Mouse (Mus musculus) telencephalon, adult 2 months (tissue): Measurements from ENCODE around the gene Ruvbl2.
"Not testable (repeated sequence)": the region's sequence is repeated elsewhere in the genome, so short reads cannot be mapped to it uniquely, and the experiment has no call there.

Source experiments
- DNase-seq: peaks from one replicate; pipeline ENCODE4 v3.0.0-alpha.2; 2011; ENCODE audit warnings: low read depth, low spot score

The Ruvbl2 gene

GRCm38 (mm10) chr7:45437521-45438276, at the start of gene Ruvbl2:
Ruvbl2 (minus strand) TSS chr7:45438096.
- no peak for DNase-seq

- DNase-seq, result no peak
Observed at GRCm38 (mm10) chr7:45486761-45487415, 49.0 kb upstream of the Ruvbl2 start, which contains the start of gene Gm45808. Gm45808 (minus strand) TSS chr7:45486811.

GRCm38 (mm10) chr7:45486158-45486557, 48.3 kb upstream of the Ruvbl2 start:
- no peak for DNase-seq

GRCm38 (mm10) chr7:45484985-45485384, 47.1 kb upstream of the Ruvbl2 start:
- not testable (repeated sequence) for DNase-seq

GRCm38 (mm10) chr7:45482166-45482565, 44.3 kb upstream of the Ruvbl2 start:
- DNase-seq, result no peak

GRCm38 (mm10) chr7:45481374-45481927, 43.6 kb upstream of the Ruvbl2 start, which contains the start of gene Tulp2:
Tulp2 (plus strand) TSS chr7:45481877.
- no peak for DNase-seq

GRCm38 (mm10) chr7:45480310-45480709, 42.4 kb upstream of the Ruvbl2 start:
- DNase-seq, result not testable (repeated sequence)

GRCm38 (mm10) chr7:45478774-45479173, 40.9 kb upstream of the Ruvbl2 start:
- DNase-seq, result no peak

GRCm38 (mm10) chr7:45477003-45477402, 39.1 kb upstream of the Ruvbl2 start:
- DNase-seq, result no peak

GRCm38 (mm10) chr7:45476453-45476852, 38.6 kb upstream of the Ruvbl2 start:
- no peak for DNase-seq

GRCm38 (mm10) chr7:45475291-45475969, 37.5 kb upstream of the Ruvbl2 start:
- no peak for DNase-seq

GRCm38 (mm10) chr7:45470869-45471268, 33.0 kb upstream of the Ruvbl2 start:
- no peak for DNase-seq

GRCm38 (mm10) chr7:45467090-45467670, 29.3 kb upstream of the Ruvbl2 start:
- no peak for DNase-seq

- peak; percentile 90 for DNase-seq
Observed at GRCm38 (mm10) chr7:45466283-45467089, 28.6 kb upstream of the Ruvbl2 start, which contains the start of gene Bax. Bax (minus strand) TSS chr7:45466898.

GRCm38 (mm10) chr7:45465549-45465948, 27.7 kb upstream of the Ruvbl2 start:
- DNase-seq, result no peak

- no peak for DNase-seq
Observed at GRCm38 (mm10) chr7:45465112-45465511, 27.2 kb upstream of the Ruvbl2 start.

- DNase-seq, result no peak
Observed at GRCm38 (mm10) chr7:45463987-45464778, 26.3 kb upstream of the Ruvbl2 start.

GRCm38 (mm10) chr7:45462868-45463267, 25.0 kb upstream of the Ruvbl2 start:
- DNase-seq, result not testable (repeated sequence)

GRCm38 (mm10) chr7:45462325-45462724, 24.4 kb upstream of the Ruvbl2 start:
- DNase-seq, result no peak

GRCm38 (mm10) chr7:45461781-45462180, 23.9 kb upstream of the Ruvbl2 start:
- DNase-seq, result no peak
